Mouse (Mus musculus): Measurements from ENCODE around the gene Aunip.

The Aunip gene

DNA sequence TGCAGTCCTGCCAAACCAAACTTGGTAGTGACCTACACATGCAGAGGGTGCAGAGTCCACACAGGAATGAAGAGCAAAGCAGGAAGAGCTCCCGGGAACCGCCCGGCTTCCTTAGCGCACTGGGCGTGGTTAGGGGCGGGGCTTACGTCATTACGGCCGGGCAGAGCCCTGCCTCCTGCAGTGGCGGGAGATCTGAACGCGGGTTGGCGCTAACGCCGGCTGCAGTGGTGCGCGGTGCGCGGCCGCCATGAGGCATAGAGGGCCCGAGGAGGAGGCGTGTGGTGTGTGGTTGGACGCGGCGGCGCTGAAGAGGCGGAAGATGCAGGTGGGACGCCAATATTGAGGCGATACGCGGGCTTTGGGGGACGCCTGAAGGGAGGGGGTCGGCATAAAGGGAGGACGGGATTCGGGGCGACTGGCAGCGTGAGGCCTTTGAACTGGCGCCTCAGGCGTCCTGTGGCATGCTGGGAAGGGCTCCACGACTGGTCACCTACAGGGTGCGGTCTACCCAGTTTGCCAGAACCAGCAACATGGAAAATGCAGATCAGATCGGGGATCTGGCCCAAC lies at the start of gene Aunip:
Gene Aunip (plus strand): TSS at position 155 of the 567 bp plus-strand sequence.
- DNase-seq (ENCODE audit: low spot score) = peak; percentile 83

DNA sequence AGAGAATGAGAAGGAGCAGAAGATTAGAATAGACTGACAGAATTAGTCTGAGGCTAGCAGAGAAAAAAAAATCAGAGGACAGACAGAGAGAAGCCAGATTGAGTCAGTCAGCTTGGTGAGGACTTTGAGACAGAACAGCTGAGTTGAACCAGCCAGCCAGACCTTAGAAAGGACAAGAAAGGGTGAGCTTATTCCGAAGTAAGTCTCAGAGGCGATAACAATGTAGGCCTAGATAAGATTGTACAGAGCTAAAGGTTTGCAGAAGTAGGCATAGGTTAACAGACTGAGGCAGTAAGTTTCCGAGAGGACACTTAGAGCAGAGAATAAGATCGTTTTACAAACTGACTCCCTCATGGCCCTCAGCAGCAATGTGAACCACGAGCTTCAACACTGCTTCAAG lies 49.5 kb upstream of the Aunip start:
- no peak for DNase-seq (ENCODE audit: low spot score)

DNA sequence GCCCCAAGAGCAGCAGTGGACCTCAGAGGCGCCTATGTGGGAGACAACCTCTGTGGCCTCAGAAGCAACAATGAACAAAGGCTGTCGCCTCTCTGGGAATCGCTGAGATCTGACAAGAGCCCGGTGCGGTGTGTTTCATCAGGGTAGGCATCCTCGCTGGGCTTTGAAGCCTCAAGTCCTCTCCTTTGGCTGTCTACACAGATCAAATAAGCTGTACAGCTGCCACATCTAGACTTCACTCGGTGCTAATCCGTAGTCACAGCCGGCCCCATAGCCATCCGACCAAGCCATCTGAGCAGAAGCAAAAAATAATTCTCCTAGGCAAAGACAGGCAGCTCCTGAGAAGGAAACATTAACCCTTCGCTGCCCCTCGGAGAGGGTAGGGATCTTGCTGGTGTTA lies 45.0 kb upstream of the Aunip start:
- DNase-seq (ENCODE audit: low spot score) = no peak

DNA sequence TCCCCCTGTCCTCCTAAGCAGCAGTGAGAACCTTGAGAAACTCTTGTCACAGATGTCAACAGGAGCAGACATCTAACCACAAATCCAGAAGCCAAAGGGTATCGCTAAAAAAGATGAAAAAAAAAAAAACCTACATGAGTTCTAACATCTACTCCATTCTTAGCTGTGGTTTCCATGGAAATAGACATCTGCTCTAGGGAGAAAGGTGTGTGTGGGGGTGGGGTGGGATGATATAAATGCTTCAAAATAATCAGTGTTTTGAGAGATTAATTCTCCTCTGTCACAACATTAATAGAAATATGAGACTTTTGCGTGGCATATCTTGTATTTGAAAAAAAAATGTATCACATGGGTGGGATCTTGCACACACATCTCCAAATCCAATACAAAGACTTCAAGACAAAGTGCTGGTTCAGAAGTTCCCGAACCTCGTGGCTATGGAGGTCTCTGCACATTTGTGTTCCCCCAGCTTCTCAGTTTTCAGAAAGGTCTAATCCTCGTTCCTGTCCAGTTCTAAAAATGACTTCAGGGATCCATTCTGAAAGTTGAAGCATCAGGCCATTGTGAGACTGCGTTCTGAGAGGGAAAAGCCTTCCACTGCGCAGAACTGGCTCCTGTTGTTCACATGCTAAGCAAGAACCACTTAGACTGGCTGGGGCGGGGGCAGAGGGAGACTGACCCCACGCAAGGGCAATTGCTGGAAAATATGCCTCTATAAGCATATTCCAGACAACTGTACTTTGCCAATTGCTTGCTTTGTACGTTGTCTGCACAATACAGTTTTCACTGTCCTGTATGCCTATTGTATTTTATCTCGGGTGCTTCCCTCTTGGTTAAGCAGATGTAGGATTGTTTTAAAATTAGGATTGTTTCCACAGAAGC lies 44.2 kb upstream of the Aunip start:
- no peak for DNase-seq (ENCODE audit: low spot score)

DNA sequence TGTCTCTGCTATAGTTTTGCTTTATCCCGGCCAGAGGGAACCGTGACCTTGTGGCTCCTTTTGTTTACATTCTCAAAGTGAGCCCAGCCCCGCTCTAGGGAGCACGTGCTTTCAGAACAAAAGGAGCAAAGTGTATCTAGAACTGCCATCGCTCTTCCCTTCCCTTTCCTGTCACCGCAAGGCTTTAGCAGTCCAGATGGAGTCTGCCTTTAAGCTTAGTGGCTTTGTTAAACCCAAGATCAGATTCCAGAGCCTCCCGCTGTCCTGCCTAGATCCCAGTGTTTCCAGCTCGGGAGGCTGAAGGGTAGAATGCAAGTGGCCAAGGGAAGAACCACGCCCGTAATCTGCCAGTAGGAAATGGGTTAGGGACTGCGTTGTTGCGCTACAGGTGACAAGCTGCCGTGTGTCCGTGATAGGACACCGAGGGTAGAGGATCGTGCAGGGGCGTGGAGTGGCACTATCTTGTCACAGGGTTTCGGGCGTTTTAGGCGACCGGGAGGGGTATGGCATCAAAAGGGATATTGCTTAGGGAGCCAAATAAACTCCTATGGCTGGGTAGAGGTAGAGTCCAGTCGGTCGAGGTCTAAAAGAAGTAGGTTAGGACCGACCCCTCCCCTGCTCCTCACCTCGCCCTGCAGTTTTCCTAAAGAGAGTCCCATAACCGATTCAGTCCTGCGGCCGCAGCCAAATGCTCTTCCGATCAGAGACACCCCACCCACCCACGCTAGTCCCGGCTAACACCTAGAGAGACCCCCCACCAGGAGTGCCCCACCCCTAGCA lies 43.2 kb upstream of the Aunip start:
- DNase-seq (ENCODE audit: low spot score) = no peak

DNA sequence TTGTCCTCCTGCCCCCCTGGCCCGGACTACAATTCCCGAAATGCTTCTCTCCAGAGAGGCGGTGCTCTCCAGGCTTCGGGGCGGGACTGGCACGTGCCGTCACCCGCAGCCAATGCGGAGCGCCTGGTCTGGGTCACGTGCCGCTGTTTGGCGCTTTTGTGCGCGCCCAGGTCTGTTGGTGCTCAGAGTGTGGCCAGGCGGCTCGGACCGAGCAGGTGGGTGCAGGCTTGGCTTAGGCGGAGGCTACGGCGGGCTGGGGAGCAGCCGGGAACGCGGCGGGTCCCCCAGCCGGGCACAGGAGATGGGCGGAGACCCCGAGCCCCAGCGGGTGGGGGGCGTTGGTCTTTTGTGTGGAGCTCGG lies 42.6 kb upstream of the Aunip start, which contains the start of gene Stmn1:
Gene Stmn1 (plus strand): TSS at position 106 of the 361 bp plus-strand sequence.
- peak; percentile 91 for DNase-seq (ENCODE audit: low spot score)

DNA sequence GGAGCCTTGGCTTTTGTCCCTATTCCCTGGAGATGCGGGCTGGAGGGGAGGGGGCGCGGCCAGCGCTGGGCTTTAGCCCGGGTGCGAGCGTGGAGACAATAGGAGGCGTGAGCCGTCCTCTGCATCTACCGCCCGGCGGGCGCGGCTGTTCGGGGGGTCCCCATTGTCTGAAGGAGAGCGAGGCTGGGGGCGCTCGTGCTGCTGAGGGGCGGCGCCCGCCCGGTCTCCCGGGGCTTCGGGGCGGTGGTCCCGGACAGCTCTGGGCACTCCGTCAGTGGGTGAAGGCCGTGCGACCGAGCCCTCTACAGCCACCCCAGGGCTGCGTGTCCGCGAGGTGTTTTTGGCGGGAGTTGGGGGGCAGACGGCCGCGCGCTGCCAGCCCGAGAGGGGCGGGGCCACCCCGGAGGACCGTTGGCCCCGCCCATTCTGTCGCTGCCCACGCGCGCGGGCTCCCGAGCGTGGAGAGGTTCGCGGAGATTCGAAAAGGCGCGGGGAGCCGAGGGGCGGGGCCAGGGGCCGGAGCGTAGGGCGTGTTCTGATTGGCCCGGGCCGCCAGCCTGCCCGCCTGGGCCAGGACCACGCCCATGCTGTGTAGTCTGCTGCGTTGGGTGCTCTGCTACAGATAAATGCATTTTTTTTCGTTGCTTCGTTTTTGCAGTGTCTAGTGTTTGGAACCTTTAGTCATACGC lies 42.1 kb upstream of the Aunip start:
- peak; percentile 85 for DNase-seq (ENCODE audit: low spot score)

DNA sequence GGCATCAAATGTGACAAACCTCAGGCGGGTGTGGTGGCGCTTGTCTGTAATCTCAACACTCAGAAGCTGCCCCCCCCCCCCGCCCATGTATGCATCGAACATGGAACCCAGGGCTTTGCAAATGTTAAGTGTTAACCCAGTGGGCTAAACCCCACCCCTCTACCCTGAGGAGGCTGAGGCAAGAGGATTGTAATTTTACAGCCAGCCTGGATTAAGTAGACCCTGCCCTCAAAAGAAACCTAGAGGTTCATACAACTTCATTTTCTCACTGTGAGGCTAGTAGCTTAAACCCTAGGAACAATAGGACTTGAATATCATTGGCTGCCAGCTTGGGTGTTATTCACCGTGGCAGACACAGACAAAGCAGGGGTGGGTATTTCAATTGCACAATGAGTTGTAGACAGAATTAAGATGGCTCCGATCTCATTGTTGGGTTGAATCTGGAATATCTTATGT lies 41.4 kb upstream of the Aunip start:
- no peak for DNase-seq (ENCODE audit: low spot score)

DNA sequence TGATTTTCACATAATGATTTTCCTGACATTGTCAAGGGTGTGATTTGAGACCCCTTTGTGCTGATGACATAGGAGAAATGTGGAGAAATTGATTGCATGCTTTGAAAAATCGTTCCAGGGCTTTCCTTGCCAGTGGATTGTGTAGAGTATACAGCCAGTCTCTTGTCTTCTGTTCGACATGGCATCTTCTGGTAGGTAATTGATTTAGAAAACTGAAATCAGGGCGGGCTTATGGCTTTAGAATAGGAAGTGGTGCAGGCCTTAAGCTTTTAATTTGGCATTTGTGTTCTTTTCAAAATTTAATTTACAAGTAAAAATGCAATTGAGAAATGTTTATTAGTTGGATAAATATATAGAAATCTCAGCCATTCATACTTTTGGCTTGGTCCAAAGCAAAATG lies 40.8 kb upstream of the Aunip start:
- DNase-seq (ENCODE audit: low spot score) = no peak

DNA sequence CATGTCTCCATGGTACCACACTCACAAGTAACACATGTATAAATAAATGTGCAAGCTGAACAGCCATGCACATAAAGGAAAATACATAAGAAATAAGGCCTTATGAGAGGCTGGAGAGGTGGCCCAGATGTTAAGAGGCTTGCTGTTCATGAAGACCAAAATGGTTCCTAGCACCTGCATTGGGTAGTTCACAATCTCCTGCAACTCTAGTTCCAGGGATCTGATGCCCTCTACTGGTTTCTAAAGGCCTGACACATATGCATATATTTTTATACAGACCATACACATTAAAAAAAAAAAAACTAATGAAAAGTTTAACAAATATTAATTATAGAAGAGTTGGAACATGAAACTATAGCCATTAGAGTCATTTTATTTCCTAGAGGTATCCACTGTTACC lies 39.3 kb upstream of the Aunip start:
- no peak for DNase-seq (ENCODE audit: low spot score)

DNA sequence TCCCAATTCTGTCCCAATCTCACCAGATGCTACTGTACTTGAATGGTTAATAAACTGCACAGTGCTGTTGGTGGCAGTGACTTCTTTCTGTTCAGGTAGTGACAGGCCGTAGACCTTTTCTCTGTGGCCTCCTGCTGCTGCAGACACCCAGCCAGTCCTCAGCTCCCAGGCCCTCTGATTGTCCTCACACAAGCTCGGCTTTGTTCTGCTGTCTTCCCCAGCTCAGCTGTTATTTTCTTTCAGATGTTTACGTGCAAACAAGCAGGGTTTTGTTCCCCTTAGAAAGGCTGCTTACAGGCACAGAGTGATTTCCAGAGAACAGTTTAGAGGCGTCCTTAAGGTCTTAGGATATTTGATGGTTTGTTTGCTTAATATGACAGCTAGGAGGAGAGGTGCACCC lies 37.0 kb upstream of the Aunip start:
- no peak for DNase-seq (ENCODE audit: low spot score)

DNA sequence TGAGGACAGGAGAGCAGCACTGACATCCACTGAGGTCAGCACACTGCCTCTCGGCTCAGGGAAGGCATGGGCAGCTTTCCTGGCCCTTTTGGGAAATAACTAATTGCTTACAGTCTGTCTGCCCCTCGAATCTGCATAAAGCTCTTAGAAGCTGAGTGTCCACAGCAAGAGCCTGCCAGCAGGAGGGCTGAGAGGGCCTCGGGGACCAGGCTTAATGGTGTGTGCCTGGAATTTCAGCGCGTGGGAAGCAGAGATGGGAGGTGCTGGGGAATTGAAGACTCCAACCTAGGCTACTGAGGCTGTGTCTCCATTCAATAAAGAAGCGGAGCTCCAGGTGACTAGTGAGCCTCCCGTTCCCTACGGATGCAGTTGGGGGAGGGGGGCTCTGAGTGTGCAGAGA lies 36.6 kb upstream of the Aunip start:
- DNase-seq (ENCODE audit: low spot score) = no peak

DNA sequence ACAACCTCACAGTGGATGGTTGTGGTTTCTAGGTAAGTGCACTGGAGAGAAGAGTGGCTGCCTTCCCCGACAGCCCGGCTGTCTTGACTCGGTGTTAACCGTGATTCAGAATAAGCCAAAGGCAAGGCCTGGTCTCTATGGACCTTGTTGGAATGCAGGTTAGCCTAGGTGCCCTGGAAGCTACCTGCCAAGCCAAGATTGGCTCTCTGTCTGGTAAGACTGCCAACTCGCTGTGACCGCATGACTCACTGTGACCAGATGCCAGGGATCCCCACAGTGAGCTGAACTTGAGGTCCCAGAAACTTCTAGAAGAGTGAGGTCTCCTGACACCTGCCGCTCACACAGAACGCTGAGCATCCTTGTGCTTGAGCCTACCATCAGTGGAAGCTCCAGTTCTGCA lies 33.9 kb upstream of the Aunip start:
- no peak for DNase-seq (ENCODE audit: low spot score)

DNA sequence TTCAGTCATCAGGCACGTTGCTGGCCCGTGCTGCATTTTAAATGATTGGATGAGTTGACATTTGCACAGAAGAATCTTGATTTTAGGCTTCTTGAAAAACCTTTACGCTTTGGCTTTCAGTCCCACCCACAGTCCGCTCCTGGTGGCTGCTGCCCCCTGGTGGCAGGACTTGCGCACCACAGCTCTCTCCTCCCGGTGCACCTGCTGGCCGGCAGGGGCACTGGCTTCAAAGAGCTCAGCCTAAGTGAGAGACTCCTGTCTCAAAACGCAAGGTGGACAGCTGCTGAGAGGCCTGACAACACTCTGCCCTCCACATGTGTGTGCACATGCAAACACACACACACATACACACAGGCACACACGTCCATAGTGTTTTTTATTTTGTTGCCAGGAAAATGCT lies 32.8 kb upstream of the Aunip start:
- peak; percentile 78 for DNase-seq (ENCODE audit: low spot score)

DNA sequence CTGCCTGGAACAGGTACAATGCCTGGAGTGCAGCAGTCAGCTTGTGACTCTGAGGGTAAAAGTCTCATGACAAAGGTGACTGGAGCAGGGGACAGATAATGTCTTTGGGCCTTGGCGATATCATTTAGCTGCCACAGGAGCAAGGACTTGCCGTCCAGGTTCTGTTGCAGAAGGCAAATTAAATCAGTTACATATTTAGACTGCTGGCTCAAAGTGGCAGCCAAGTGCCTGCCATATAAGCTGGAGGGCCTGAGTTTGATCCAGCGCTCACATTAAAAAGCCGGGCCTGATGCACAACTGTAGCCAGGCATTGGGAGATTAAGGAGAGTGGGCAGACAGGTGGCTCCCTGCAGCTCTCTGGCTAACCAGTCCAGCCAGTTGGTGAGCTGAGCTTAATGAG lies 31.0 kb upstream of the Aunip start:
- DNase-seq (ENCODE audit: low spot score) = no peak

DNA sequence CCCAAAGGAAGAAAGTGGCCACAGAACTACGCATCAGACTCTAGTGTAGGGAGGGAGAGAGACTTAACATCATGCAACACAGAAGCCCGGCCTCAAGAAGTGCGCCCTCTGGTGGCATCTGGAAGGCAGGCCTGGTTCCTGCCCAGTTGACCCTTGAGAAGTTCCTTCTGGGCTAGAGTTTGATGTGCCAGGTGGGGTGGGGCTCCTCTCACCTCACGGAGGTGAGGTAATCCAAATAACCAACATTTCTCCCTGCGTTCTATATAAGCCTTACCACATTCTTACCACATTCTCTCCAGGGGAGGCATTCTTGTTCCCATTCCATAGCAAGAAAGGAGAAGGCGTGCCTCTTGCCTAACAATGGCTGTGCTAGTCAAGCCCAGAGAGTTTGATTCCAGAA lies 29.9 kb upstream of the Aunip start:
- DNase-seq (ENCODE audit: low spot score) = peak; percentile 67

DNA sequence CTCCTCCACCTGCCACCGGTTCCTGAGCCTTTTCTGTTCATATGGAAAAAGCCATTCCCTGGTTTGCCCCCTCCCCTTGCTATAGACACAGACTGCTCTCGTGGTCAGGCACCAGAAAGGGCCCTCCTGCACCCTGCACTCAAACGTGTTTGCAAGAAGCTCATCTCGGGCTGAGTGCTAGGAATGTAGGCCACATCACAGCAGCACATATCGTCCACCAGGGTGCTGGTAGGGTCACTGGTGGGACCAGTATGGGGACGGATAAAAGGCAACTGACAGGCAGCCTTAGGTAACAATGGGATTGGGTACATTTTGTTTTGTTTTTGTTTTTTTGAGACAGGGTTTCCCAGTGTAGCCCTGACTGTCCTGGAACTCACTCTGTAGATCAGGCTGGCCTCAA lies 29.5 kb upstream of the Aunip start:
- DNase-seq (ENCODE audit: low spot score) = no peak

DNA sequence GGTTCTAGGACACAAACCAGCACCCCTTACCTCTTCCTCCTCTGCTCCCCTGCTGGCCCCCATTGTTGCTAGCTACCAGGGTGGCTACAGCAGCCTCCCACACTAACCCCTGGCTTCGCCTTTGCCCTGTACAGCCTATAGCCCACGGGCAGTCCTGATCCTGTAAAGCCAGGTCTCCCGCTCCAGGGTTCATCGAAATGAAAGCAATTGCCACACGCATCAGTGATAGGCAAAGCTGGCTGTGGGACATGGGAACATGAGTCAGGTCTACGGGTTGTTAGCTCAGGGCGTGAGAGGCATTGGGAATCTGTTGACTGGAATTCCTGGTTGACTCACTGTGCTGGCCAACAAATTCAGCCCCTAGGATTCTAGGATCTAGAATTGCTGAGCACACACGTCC lies 28.4 kb upstream of the Aunip start:
- peak; percentile 18 for DNase-seq (ENCODE audit: low spot score)

DNA sequence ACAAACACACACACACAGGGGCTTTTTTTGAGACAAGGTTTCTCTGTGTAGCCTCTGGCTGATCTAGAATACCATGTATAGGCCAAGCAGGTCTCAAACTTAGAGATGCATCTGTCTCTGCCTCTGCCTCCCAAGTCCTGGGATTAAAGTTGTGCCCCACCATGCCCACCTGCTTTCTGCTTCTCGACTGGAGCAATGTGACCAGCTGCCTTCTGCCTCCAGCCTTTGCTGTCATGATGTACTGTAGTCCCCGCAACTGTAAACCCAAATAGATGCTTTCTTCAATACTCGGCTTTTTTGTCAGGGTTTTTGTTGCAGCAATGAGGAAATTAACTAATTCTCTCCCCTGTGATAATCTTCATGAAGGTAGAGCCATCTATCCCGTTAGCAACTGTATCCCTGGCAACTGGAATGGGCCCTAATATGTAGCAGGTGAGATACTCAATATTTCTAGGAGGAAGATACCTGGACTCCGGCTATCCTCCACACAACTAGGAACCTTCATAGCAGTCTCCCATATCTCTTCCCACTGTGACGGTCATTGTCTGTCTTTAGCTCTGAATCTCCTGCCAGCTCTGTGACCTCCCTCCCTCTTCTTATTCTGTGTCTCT lies 27.6 kb upstream of the Aunip start:
- no peak for DNase-seq (ENCODE audit: low spot score)

DNA sequence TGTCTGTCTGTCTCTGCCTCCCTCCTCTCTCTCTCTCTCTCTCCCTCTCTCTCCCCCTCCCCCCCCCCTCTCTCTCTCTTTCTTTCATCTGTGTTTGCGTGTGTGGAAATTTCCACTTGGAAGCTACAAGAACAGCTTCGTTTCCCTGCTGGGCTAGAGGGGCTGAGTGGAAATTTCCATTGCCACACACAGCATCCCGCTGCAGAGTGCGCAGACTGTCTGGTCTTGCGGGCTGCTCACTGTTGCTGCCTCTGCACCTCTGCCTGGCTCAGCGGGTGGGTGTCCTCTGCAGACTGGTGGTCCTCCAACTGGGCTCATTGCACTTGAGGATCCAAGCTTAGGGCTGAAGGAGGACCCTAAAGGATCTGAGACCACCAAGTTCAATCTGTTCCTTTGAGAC lies 27.1 kb upstream of the Aunip start:
- DNase-seq (ENCODE audit: low spot score) = no peak

DNA sequence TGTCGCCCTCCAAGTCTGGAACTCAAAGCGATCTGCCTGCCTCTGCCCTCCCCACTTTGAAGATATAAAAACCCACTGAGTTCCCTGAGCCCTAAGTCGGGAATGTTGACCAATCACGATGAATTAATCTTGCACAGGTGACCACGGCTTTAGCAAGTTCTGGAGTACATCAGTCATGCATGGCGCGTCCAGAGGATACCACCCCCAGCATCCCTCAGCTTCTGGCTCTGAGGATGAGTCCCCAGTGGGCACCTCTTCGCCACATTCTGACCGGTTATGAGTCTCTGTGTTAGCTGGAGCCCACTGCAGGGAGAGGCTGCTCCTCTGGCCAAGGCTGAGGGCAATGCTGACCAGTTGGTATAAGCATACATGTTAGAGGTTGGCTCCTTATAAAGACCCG lies 26.6 kb upstream of the Aunip start:
- DNase-seq (ENCODE audit: low spot score) = no peak
